16 mouse cellular contexts compared by ENCODE assay signal in the genomic region with DNA sequence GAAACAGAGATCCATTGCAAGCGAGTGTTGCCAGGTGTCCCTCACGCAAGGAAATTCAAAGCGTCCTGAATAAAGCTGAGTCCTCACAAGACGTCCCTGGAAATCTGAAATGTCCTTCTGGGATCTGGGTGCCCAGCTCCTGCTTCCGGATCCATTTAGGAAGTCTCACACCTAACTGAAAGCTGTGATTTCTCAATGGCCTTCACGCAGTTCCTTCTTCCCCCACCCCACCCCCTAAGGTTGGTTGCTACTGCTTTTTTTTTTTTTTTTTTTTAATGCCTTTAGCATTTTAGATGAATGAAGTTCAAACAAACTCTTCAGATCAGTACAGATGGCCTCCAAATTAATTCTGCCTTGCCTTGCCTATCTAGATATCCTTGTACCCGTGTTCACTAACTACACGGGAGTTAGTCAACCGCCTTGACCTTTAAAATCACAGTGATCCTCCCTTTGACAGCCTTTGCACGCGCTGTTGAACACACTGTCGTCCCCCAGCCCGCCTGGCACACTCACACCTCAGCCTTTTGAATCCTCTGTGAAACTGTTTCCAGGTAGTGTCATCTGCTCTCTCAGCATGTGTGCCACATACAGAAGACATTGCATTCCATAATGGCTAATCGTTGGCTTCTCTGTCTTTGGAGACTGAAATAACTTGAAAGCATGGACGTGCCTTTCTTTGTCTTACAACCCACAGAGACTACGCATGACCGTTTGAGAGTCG. TPM values are rescaled to one million over a fixed set of nuclear protein-coding genes. Genes with fewer than 3 reads are reported as not detected.
DNase-seq lines count a peak whose midpoint lies in the region; ATAC-seq lines count a peak whose summit lies in the region.
"Had no signal": no experiment of that assay in that cellular context is flagged by ENCODE, and none has a peak within 500 bp of the region (broad histone marks: within the 10 kb centered on the region; RNA-seq: fewer than 3 reads in every experiment).

No protein-coding gene starts in this region.

- H3K27me3 ChIP-seq in heart, embryonic 13.5 days (replicated peaks), result no peaks in the 10 kb centered on the region
- H3K27me3 ChIP-seq in limb, embryonic 15.5 days, result no peaks in the 10 kb centered on the region
- no peaks in the 10 kb centered on the region for H3K27me3 ChIP-seq in heart, embryonic 10.5 days (ENCODE audit: insufficient read depth, poor library complexity, severe bottlenecking)
- H3K27me3 ChIP-seq: intestine, embryonic 15.5 days had no signal

- H3K9ac ChIP-seq in heart, embryonic 13.5 days, result no peak overlapping the region
- H3K9ac ChIP-seq in limb, embryonic 15.5 days, result no peak overlapping the region
- H3K9ac ChIP-seq: intestine, embryonic 15.5 days had no signal

- no peak for DNase-seq in heart, postnatal 10 days
- peak; percentile 94 for DNase-seq in brain, adult 2 months (ENCODE audit: low read depth, low spot score)
- peak; percentile 75 for DNase-seq in cerebellum, adult 9-11 months
- no peak for DNase-seq in c-Kit-positive CD71-positive TER-119-positive erythroid progenitor cells, embryonic 14.5 days (ENCODE audit: low spot score)
- DNase-seq in embryo, embryonic 10 days (ENCODE audit: low spot score), result no peak
- DNase-seq in heart, embryonic 10.5 days (ENCODE audit: low spot score), result no peak
- DNase-seq: heart, postnatal 4 days; kidney, postnatal 36 days; lung, adult 18-20 months; retina, postnatal 1 day; thymus, adult 18-20 months had no signal

- 62% methylated on average over 18 of the region's 18 CpGs for WGBS in heart, embryonic 13.5 days
- 78% methylated on average over 18 of the region's 18 CpGs for WGBS in limb, embryonic 15.5 days
- WGBS in heart, embryonic 10.5 days, result 62% methylated on average over 18 of the region's 18 CpGs

- ATAC-seq in heart, embryonic 13.5 days (ENCODE audit: extremely low read depth, insufficient number of reproducible peaks, low FRiP score, low TSS enrichment), result no peak
- ATAC-seq in limb, embryonic 15.5 days (ENCODE audit: insufficient number of reproducible peaks, low FRiP score, low TSS enrichment, low read depth), result no peak
- ATAC-seq: intestine, embryonic 15.5 days had no signal

- intact Hi-C loops in heart, postnatal 10 days (cut with DNase I), result no loop called here

- 0 out of 2 replicates have a peak overlapping the region, but pooled peaks have one; percentile 20 for H3K4me2 ChIP-seq in heart, embryonic 13.5 days
- H3K4me2 ChIP-seq in limb, embryonic 15.5 days, result peak overlapping the region; percentile 31; the same call in 1 of the 2 replicates

- H3K27ac ChIP-seq in heart, embryonic 13.5 days (replicated peaks), result no peak overlapping the region
- peak overlapping the region; percentile 59; the same call in 1 of the 2 replicates for H3K27ac ChIP-seq in limb, embryonic 15.5 days
- H3K27ac ChIP-seq in heart, embryonic 10.5 days, result no peak overlapping the region
- H3K27ac ChIP-seq: intestine, embryonic 15.5 days had no signal

- no peaks in the 10 kb centered on the region for H3K9me3 ChIP-seq in heart, embryonic 13.5 days
- H3K9me3 ChIP-seq in limb, embryonic 15.5 days, result no peaks in the 10 kb centered on the region
- no peaks in the 10 kb centered on the region for H3K9me3 ChIP-seq in heart, embryonic 10.5 days
- H3K9me3 ChIP-seq: G1E; intestine, embryonic 15.5 days had no signal

- H3K4me1 ChIP-seq in heart, embryonic 13.5 days, result peaks cover 9% of the 10 kb centered on the region; the same call in 1 of the 2 replicates
- H3K4me1 ChIP-seq in limb, embryonic 15.5 days, result peaks cover 6% of the 10 kb centered on the region; the same call in 1 of the 2 replicates
- no peaks in the 10 kb centered on the region for H3K4me1 ChIP-seq in heart, embryonic 10.5 days

- H3K36me3 ChIP-seq in heart, embryonic 13.5 days, result no peaks in the 10 kb centered on the region
- H3K36me3 ChIP-seq in limb, embryonic 15.5 days, result no peaks in the 10 kb centered on the region
- no peaks in the 10 kb centered on the region for H3K36me3 ChIP-seq in heart, embryonic 10.5 days
- H3K36me3 ChIP-seq: G1E; intestine, embryonic 15.5 days had no signal

- no peak overlapping the region for H3K4me3 ChIP-seq in heart, embryonic 13.5 days
- no peak overlapping the region for H3K4me3 ChIP-seq in limb, embryonic 15.5 days
- no peak overlapping the region for H3K4me3 ChIP-seq in heart, embryonic 10.5 days
- H3K4me3 ChIP-seq: intestine, embryonic 15.5 days had no signal

RNA-seq across cellular contexts. Expression of gene Col19a1, which starts 36.6 kb away (rescaled TPM):
- 0.08 TPM in 1 of 2 replicates, not detected in the other for polyA plus RNA-seq in heart, embryonic 13.5 days (2015; fragmentation: Nextera tagmentation; extraction: Ambion mirVana)
- under 1 TPM; 0.05 to 0.07 TPM for total RNA-seq in heart, postnatal 10 days (2021)
- 5.7 and 6.0 TPM in 2 replicates for polyA plus RNA-seq in limb, embryonic 15.5 days (2015; fragmentation: Nextera tagmentation; extraction: Ambion mirVana)
- polyA plus RNA-seq in heart, embryonic 10.5 days (2016; fragmentation: Nextera tagmentation; extraction: Ambion mirVana), result 0.11 and 0.23 TPM in 2 replicates
- total RNA-seq: heart, postnatal 4 days; megakaryocyte-erythroid progenitor cell, adult 5-6 weeks had no signal
- polyA plus RNA-seq: G1E had no signal

Comparison
In these comparisons a context has a peak if more than half of its experiments do, and no peak if none do; other contexts are left out.
1. DNase-seq: peak in brain, adult 2 months (single experiment) and cerebellum, adult 9-11 months (single experiment); none in heart, postnatal 10 days (0 of 2), c-Kit-positive CD71-positive TER-119-positive erythroid progenitor cells, embryonic 14.5 days (single experiment), embryo, embryonic 10 days (single experiment) and heart, embryonic 10.5 days (single experiment).